8 mouse cellular contexts compared by ENCODE assay signal in the genomic region with DNA sequence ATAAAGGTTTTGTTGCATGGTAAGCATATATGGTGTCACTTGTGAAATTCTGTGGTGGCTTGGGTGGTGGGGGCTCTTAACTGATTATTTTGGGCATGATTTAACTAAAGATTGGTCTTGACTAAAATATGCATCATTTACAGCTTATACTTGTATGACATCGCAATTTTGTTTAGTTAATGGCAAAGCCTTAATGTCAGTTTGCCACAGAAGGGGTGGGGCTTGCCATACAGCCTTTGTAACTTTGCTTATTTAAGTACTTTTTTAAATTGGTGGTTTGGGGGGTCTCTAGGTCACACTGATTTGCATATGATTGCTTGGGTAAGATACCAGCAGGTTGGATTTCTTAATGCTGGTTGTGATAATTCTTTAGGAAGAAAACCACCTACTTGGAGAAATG. TPM values are rescaled to one million over a fixed set of nuclear protein-coding genes. Genes with fewer than 3 reads are reported as not detected.
A peak's percentile ranks its signal among the peaks of the same experiment; 100 is the strongest.
DNase-seq lines count a peak whose midpoint lies in the region; ATAC-seq and TF ChIP-seq lines count a peak whose summit lies in the region.

No protein-coding gene starts in this region.

- peak overlapping the region; percentile 97 for H3K4me2 ChIP-seq in heart, embryonic 13.5 days
- H3K4me2 ChIP-seq in forebrain, embryonic 15.5 days (replicated peaks), result peak overlapping the region; percentile 96
- peak overlapping the region; percentile 84 for H3K4me2 ChIP-seq in liver, embryonic 16.5 days (ENCODE audit: low read depth, low read length)

- peaks cover 37% of the 10 kb centered on the region for H3K4me1 ChIP-seq in heart, embryonic 13.5 days
- H3K4me1 ChIP-seq in ES-Bruce4 (ENCODE audit: control insufficient read depth, insufficient read depth, low read length), result no peaks in the 10 kb centered on the region
- H3K4me1 ChIP-seq in forebrain, embryonic 15.5 days, result peaks cover 46% of the 10 kb centered on the region
- H3K4me1 ChIP-seq in liver, embryonic 16.5 days (ENCODE audit: control insufficient read depth, low read depth, low read length), result peaks cover 28% of the 10 kb centered on the region

- TF ChIP-seq EP300 in ES-Bruce4 (IDR thresholded peaks at IDR 0.05; ENCODE audit: insufficient read depth, low read depth, low read length), result no peak

- TF ChIP-seq CTCF in ES-Bruce4 (IDR thresholded peaks at IDR 0.05; ENCODE audit: low read depth, low read length), result no peak

- H3K9me3 ChIP-seq in heart, embryonic 13.5 days, result no peaks in the 10 kb centered on the region
- H3K9me3 ChIP-seq in ES-Bruce4 (replicated peaks; ENCODE audit: control insufficient read depth, insufficient read depth, low read length, poor library complexity, severe bottlenecking), result no peaks in the 10 kb centered on the region
- H3K9me3 ChIP-seq in forebrain, embryonic 15.5 days, result no peaks in the 10 kb centered on the region
- no peaks in the 10 kb centered on the region for H3K9me3 ChIP-seq in liver, embryonic 16.5 days (replicated peaks; ENCODE audit: control insufficient read depth, low read length)

- H3K27me3 ChIP-seq in heart, embryonic 13.5 days (replicated peaks), result no peaks in the 10 kb centered on the region
- no peaks in the 10 kb centered on the region for H3K27me3 ChIP-seq in ES-Bruce4 (ENCODE audit: control insufficient read depth, insufficient read depth, low read length, poor library complexity, severe bottlenecking)
- no peaks in the 10 kb centered on the region for H3K27me3 ChIP-seq in forebrain, embryonic 15.5 days
- H3K27me3 ChIP-seq in liver, embryonic 16.5 days (ENCODE audit: control insufficient read depth, insufficient read depth, low read depth, low read length), result no peaks in the 10 kb centered on the region

- 26% methylated on average over 1 of the region's 1 CpGs for WGBS in heart, embryonic 13.5 days
- 33% methylated on average over 1 of the region's 1 CpGs for WGBS in forebrain, embryonic 15.5 days
- WGBS in liver, embryonic 16.5 days (ENCODE audit: insufficient replicate concordance), result 20% methylated on average over 1 of the region's 1 CpGs

- H3K9ac ChIP-seq in heart, embryonic 13.5 days, result peak overlapping the region; percentile 85
- peak overlapping the region; percentile 54; the same call in 1 of the 2 replicates for H3K9ac ChIP-seq in ES-Bruce4 (ENCODE audit: low read depth, poor library complexity, severe bottlenecking)
- H3K9ac ChIP-seq in forebrain, embryonic 15.5 days (replicated peaks), result peak overlapping the region; percentile 54
- peak overlapping the region; percentile 60 for H3K9ac ChIP-seq in liver, embryonic 16.5 days (ENCODE audit: low read depth, low read length)

- no peak for DNase-seq in heart, postnatal 4 days
- no peak for DNase-seq in urinary bladder, adult 2 months (ENCODE audit: low spot score)
- DNase-seq in left cerebral cortex, adult 9 months (ENCODE audit: low spot score in 2 of 2), result no peak
- no peak for DNase-seq in kidney, adult 11 months

- no peak for ATAC-seq in heart, embryonic 13.5 days (ENCODE audit: extremely low read depth, insufficient number of reproducible peaks, low FRiP score, low TSS enrichment)
- no peak for ATAC-seq in forebrain, embryonic 15.5 days (replicated peaks)
- ATAC-seq in liver, embryonic 16.5 days (ENCODE audit: low read depth), result no peak

- peak overlapping the region; percentile 67 for H3K4me3 ChIP-seq in heart, embryonic 13.5 days
- peak overlapping the region; percentile 26 for H3K4me3 ChIP-seq in ES-Bruce4 (ENCODE audit: low read depth, low read length)
- peak overlapping the region; percentile 53 for H3K4me3 ChIP-seq in forebrain, embryonic 15.5 days
- peak overlapping the region; percentile 67 for H3K4me3 ChIP-seq in liver, embryonic 16.5 days (ENCODE audit: low read depth, low read length)

- no peak overlapping the region for H3K27ac ChIP-seq in heart, embryonic 13.5 days (replicated peaks)
- H3K27ac ChIP-seq in ES-Bruce4 (ENCODE audit: insufficient read depth, low read length), result no peak overlapping the region
- H3K27ac ChIP-seq in forebrain, embryonic 15.5 days (replicated peaks), result no peak overlapping the region
- no peak overlapping the region for H3K27ac ChIP-seq in liver, embryonic 16.5 days (ENCODE audit: low read length)

- H3K36me3 ChIP-seq in heart, embryonic 13.5 days, result peaks cover 32% of the 10 kb centered on the region
- H3K36me3 ChIP-seq in ES-Bruce4 (ENCODE audit: control insufficient read depth, insufficient read depth, low read length, poor library complexity, severe bottlenecking), result peaks cover 18% of the 10 kb centered on the region
- H3K36me3 ChIP-seq in forebrain, embryonic 15.5 days, result peaks cover 19% of the 10 kb centered on the region
- H3K36me3 ChIP-seq in liver, embryonic 16.5 days (ENCODE audit: control insufficient read depth, insufficient read depth), result peaks cover 26% of the 10 kb centered on the region

- no peak for TF ChIP-seq POLR2A in ES-Bruce4 (IDR thresholded peaks at IDR 0.05; ENCODE audit: insufficient read depth, low read length)

RNA-seq across cellular contexts. Expression of a gene that starts 2.2 kb away (rescaled TPM):
- 2,701 and 2,883 TPM in 2 replicates for polyA plus RNA-seq in heart, embryonic 13.5 days (2015; fragmentation: Nextera tagmentation; extraction: Ambion mirVana)
- total RNA-seq in heart, postnatal 4 days (2021), result 100 to 1,000 TPM; 828 to 847 TPM
- 626 and 640 TPM in 2 replicates for polyA plus RNA-seq in ES-Bruce4 (2011; ENCODE audit: insufficient read depth, insufficient read length, low read depth, missing spikeins)
- polyA plus RNA-seq in forebrain, embryonic 15.5 days (2015; fragmentation: Nextera tagmentation; extraction: Ambion mirVana), result 4,659 and 4,677 TPM in 2 replicates
- 1,628 and 1,645 TPM in 2 replicates for polyA plus RNA-seq in liver, embryonic 16.5 days (2015; fragmentation: Nextera tagmentation; extraction: Ambion mirVana)
- polyA plus RNA-seq in urinary bladder, adult 2 months (2012; rRNA removed), result 2,108 and 2,141 TPM in 2 replicates

RNA-seq across cellular contexts. Expression of a gene that starts 14.1 kb away (rescaled TPM):
- 16.4 and 16.7 TPM in 2 replicates for polyA plus RNA-seq in heart, embryonic 13.5 days (2015; fragmentation: Nextera tagmentation; extraction: Ambion mirVana)
- 10 to 100 TPM; 23.8 to 25.7 TPM for total RNA-seq in heart, postnatal 4 days (2021)
- 66.9 and 77.3 TPM in 2 replicates for polyA plus RNA-seq in ES-Bruce4 (2011; ENCODE audit: insufficient read depth, insufficient read length, low read depth, missing spikeins)
- polyA plus RNA-seq in forebrain, embryonic 15.5 days (2015; fragmentation: Nextera tagmentation; extraction: Ambion mirVana), result 94.2 and 99.8 TPM in 2 replicates
- 4.5 and 7.2 TPM in 2 replicates for polyA plus RNA-seq in liver, embryonic 16.5 days (2015; fragmentation: Nextera tagmentation; extraction: Ambion mirVana)
- 30.7 and 38.1 TPM in 2 replicates for polyA plus RNA-seq in urinary bladder, adult 2 months (2012; rRNA removed)

RNA-seq across cellular contexts. Expression of a gene that starts 21.1 kb away (rescaled TPM):
- 3.4 and 4.7 TPM in 2 replicates for polyA plus RNA-seq in heart, embryonic 13.5 days (2015; fragmentation: Nextera tagmentation; extraction: Ambion mirVana)
- total RNA-seq in heart, postnatal 4 days (2021), result 1 to 10 TPM; 3.0 to 3.2 TPM
- 1.5 and 1.9 TPM in 2 replicates for polyA plus RNA-seq in ES-Bruce4 (2011; ENCODE audit: insufficient read depth, insufficient read length, low read depth, missing spikeins)
- 17.1 and 19.8 TPM in 2 replicates for polyA plus RNA-seq in forebrain, embryonic 15.5 days (2015; fragmentation: Nextera tagmentation; extraction: Ambion mirVana)
- polyA plus RNA-seq in liver, embryonic 16.5 days (2015; fragmentation: Nextera tagmentation; extraction: Ambion mirVana), result 5.0 and 5.7 TPM in 2 replicates
- 52.6 and 62.0 TPM in 2 replicates for polyA plus RNA-seq in urinary bladder, adult 2 months (2012; rRNA removed)
